Mouse (Mus musculus) spleen, adult 2 months (tissue): ENCODE measurements around the gene Mgat2. TPM values are rescaled to one million over a fixed set of nuclear protein-coding genes. Genes with fewer than 3 reads are reported as not detected.

Experiments
- DNase-seq, 2 experiments: peaks; one replicate each; pipeline versions ENCODE4 v3.0.0 to v3.0.0-alpha.2; 2012 to 2021; ENCODE audit warnings: low spot score in 2 of 2, low read depth in 1 of 2
- H3K27ac ChIP-seq: fragments of 200-500 bp; 2 replicates; pipeline ENCODE4 v1.5.1; 2012; ENCODE audit warnings: low read length, inconsistent platforms; ENCODE audit not compliant: insufficient read depth
- H3K27me3 ChIP-seq: fragments of 200-500 bp; 2 replicates; pipeline ENCODE4 v1.6.1; 2012; ENCODE audit warnings: mild to moderate bottlenecking, moderate library complexity, low read length, inconsistent platforms; ENCODE audit not compliant: control insufficient read depth, insufficient read depth
- H3K36me3 ChIP-seq: fragments of 200-500 bp; 2 replicates; pipeline ENCODE4 v1.6.1; 2012; ENCODE audit warnings: mild to moderate bottlenecking, low read length, inconsistent platforms; ENCODE audit not compliant: control insufficient read depth, insufficient read depth
- H3K4me1 ChIP-seq: fragments of 200-500 bp; 2 replicates; pipeline ENCODE4 v1.6.1; 2011; ENCODE audit warnings: inconsistent platforms; ENCODE audit not compliant: control insufficient read depth, insufficient read depth, insufficient read length
- H3K4me3 ChIP-seq: fragments of 200-500 bp; 2 replicates; pipeline ENCODE4 v1.5.1; 2011; ENCODE audit warnings: mild to moderate bottlenecking, inconsistent platforms; ENCODE audit not compliant: insufficient read depth, insufficient read length; ENCODE audit errors: extremely low read depth
- CTCF ChIP-seq: fragments of 200-500 bp; IDR thresholded peaks from 2 replicates; pipeline ENCODE4 v1.5.1; 2011; ENCODE audit warnings: mild to moderate bottlenecking, inconsistent platforms; ENCODE audit not compliant: insufficient read depth, insufficient read length, insufficient replicate concordance; ENCODE audit errors: extremely low read depth
- POLR2A ChIP-seq: fragments of 200-500 bp; IDR thresholded peaks from 2 replicates; pipeline ENCODE4 v1.6.1; 2011; ENCODE audit warnings: low read depth, low read length, inconsistent platforms
- whole genome bisulfite sequencing: fragments of 180-500 bp; shearing (Covaris S2); methylation state at CpG from one replicate; pipeline ENCODE4 v1.1.7; 2018; 5-methylcytosine and 5-hydroxymethylcytosine counted together
- polyA plus RNA-seq: library from polyadenylated mRNA; depleted of rRNA; stranded (reverse); fragments of >200 nt; gene quantifications from 2 replicates; pipeline ENCODE4 v1.2.3, GENCODE M21; 2012

Gene Mgat2
- polyA plus RNA-seq, 1 experiment: 14.8 TPM

GRCm38 (mm10) chr12:69191396-69191795 is 7.4 kb downstream of the Mgat2 start:
- 84% methylated on average over 5 of the region's 5 CpGs for whole genome bisulfite sequencing

DNA sequence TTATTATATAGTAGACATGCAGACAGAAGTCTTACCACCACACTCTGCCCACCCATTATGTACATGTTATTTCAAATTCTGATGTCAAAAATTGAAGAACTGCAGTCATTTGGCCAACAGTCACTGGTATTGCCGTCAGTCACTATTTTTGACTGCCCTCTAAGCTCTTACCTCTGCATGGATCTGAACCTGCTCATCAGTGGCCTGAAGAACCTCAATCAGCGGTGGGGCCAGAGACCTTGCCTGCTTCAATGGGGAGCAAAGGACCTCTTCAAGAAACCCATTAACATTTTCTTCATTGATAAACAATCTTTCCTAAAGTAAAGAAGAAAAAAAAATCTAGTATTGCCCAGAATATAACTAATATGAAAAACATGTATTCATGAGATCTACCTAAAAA is 8.7 kb downstream of the Mgat2 start:
- H3K4me1 ChIP-seq: peaks cover 2% of the 10 kb centered on the region; the same call in 1 of the 2 replicates
- no peak overlapping the region for H3K27ac ChIP-seq
- no peak for DNase-seq
- no peak for TF ChIP-seq CTCF
- no peak for TF ChIP-seq POLR2A
- no peaks in the 10 kb centered on the region for H3K27me3 ChIP-seq
- H3K4me3 ChIP-seq: no peak overlapping the region
- WGBS: 96% methylated on average over 2 of the region's 2 CpGs
- H3K36me3 ChIP-seq: peaks cover 3% of the 10 kb centered on the region

More at GRCm38 (mm10) chr12:69191396-69191795, 7.4 kb downstream of the Mgat2 start:
- H3K4me1 ChIP-seq: peaks cover 4% of the 10 kb centered on the region; the same call in 1 of the 2 replicates
- H3K27ac ChIP-seq: no peak overlapping the region
- no peak overlapping the region for H3K4me3 ChIP-seq
- H3K27me3 ChIP-seq: no peaks in the 10 kb centered on the region
- TF ChIP-seq CTCF: no peak
- no peak for TF ChIP-seq POLR2A
- peaks cover 3% of the 10 kb centered on the region for H3K36me3 ChIP-seq
- no peak for DNase-seq

GRCm38 (mm10) chr12:69196444-69197377 is 12.8 kb downstream of the Mgat2 start, which contains the start of gene Gm49383:
Gm49383 (minus strand) TSS chr12:69197104.
- Histone ChIP-seq H3K4me3 (peak within 1 kb of the TSS; percentile 86), H3K36me3 (peaks cover 5% of the 10 kb centered on the region), H3K4me1 (peaks cover 2% of the 10 kb centered on the region; the same call in 1 of the 2 replicates), H3K27me3 (no peaks in the 10 kb centered on the region), H3K27ac (peak within 1 kb of the TSS; percentile 86)
- under 1% methylated on average over 72 of the region's 75 CpGs for WGBS
- DNase-seq: peak; percentile 28 to 57
- TF ChIP-seq CTCF: no peak
- TF ChIP-seq POLR2A: peak; percentile 70

DNA sequence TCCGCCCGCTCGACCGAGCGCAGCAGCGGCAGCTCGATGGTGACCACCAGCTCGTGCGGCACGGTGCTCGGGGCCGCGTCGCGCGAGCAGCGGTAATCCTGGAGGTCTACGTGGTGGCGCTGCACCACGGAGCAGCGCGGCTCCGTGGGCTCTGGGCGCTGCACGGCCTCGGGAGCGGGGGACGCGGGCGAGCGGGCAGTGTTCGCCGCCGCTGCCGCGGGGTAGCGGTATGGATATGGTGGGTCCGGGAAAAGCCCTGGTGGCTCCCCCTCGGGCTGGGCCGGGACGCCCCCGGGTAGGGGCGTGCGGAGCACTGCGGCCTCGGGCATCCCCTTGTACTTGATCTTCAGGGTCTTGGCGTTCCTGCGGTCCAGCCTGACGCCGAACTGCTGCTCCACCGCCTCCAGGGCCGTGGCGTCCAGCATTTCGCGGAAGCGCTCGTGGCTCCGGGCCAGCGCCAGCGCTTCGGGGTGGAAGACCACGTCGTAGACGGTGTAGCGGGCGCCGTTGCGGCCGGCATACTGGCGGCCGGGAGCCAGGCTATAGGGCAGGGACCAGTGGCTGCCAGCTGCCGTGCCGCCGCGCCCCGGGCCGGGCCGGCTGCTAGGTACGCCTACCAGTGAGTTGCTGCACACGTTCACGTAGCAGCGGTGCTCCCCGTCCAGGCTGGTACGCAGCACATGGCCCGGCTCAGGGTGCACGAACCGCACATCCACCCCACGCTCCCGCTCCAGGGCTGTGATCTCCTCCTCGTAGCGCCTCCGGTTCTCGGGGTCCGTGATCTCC is 13.6 kb downstream of the Mgat2 start:
- Histone ChIP-seq H3K27ac (peak overlapping the region; percentile 86), H3K36me3 (peaks cover 7% of the 10 kb centered on the region), H3K4me3 (peak overlapping the region; percentile 86), H3K4me1 (peaks cover 2% of the 10 kb centered on the region; the same call in 1 of the 2 replicates), H3K27me3 (no peaks in the 10 kb centered on the region)
- TF ChIP-seq CTCF (no peak), POLR2A (no peak)
- under 1% methylated on average over 94 of the region's 94 CpGs for WGBS
- DNase-seq: peak; percentile 26 to 33

DNA sequence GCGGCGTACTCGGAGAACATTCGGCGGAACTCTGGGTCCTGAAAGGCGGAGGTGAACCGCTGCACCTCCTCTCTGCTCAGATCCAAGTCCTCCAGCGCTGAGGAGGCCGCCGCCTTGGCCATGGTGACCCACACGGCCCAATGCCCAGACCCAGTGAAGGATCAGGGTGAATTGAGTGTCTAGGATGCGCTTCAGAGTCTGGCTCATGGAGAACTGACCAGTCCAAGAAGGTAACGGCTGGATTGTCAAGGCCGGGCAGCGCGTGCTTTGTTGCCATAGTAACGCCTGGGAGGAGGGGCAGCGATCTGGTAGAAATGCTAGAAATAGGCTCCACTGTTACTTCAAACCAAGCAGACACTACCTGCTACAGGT is 14.2 kb downstream of the Mgat2 start, which contains the start of gene Dnaaf2:
Gene Dnaaf2, minus strand, starts transcription at position 266 of the 372 bp plus-strand sequence.
- Histone ChIP-seq H3K27ac (peak within 1 kb of the TSS; percentile 86), H3K4me1 (peaks cover 2% of the 10 kb centered on the region; the same call in 1 of the 2 replicates), H3K27me3 (no peaks in the 10 kb centered on the region), H3K4me3 (peak within 1 kb of the TSS; percentile 86), H3K36me3 (peaks cover 7% of the 10 kb centered on the region)
- TF ChIP-seq POLR2A (no peak), CTCF (no peak)
- 2% methylated on average over 18 of the region's 18 CpGs for WGBS
- peak in 1 of 2 experiments; percentile 42 for DNase-seq

GRCm38 (mm10) chr12:69198985-69199384 is 15.0 kb downstream of the Mgat2 start:
- H3K36me3 ChIP-seq: peaks cover 9% of the 10 kb centered on the region
- H3K27ac ChIP-seq: no peak overlapping the region
- TF ChIP-seq POLR2A: no peak
- TF ChIP-seq CTCF: no peak
- no peaks in the 10 kb centered on the region for H3K27me3 ChIP-seq
- peaks cover 2% of the 10 kb centered on the region; the same call in 1 of the 2 replicates for H3K4me1 ChIP-seq
- H3K4me3 ChIP-seq: no peak overlapping the region
- no peak for DNase-seq
